Mouse (Mus musculus) liver, postnatal 0 days (tissue): ENCODE measurements around the gene 9230102O04Rik.
A peak's percentile ranks its signal among the peaks of the same experiment; 100 is the strongest.

Experiments
- CTCF ChIP-seq: sonication (generic); IDR thresholded peaks from 2 replicates; pipeline ENCODE4 v1.5.1; 2016; ENCODE audit warnings: antibody characterized with exemption, low read depth
- EP300 ChIP-seq: IDR thresholded peaks from 2 replicates; pipeline ENCODE4 v1.6.1; 2016; ENCODE audit warnings: antibody characterized with exemption, low read depth, mild to moderate bottlenecking

DNA sequence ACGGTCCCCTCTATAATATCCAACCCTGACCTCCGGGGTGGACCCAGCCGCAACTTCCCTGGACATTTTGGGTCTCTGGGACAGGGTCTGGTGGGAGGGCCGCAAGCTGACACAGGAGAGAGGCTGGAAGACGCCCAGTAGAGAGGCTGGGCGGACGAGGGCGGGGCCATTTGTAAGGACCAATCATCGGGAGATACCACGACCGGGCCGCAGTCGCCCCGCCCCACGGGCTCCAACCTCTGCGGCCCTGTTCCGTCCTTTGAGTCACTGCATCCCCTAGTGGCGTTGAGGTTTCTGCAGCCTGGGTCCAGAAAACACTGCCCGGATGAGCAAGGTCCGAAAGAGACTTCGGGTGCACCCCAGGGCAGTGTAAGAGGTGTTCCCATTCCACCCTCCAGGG, 9.8 kb downstream of the 9230102O04Rik start:
- peak; percentile 88 for TF ChIP-seq CTCF
- TF ChIP-seq EP300, result no peak
